Mouse (Mus musculus) skeletal muscle tissue, postnatal 0 days (tissue): ENCODE data around the gene H2afy2. TPM values are rescaled to one million over a fixed set of nuclear protein-coding genes. Genes with fewer than 3 reads are reported as not detected.

Experiments
- microRNA-seq, 2 experiments: library from miRNA; unstranded; fragments of <30 nt; microRNA quantifications; one replicate each; pipeline ENCODE4; 2016
- polyA plus RNA-seq: library from polyadenylated mRNA; unstranded; fragments of >200 nt; fragmentation: Nextera tagmentation; extraction: Ambion mirVana; gene quantifications from 2 replicates; pipeline ENCODE4 v1.2.1, GENCODE M21; 2015

Gene H2afy2
- 12.9 and 18.2 TPM in 2 replicates for polyA plus RNA-seq

GRCm38 (mm10) chr10:61783621-61784251 lies at the start of gene H2afy2:
TSS of gene H2afy2 (minus strand) at chr10:61784147.

GRCm38 (mm10) chr10:61714771-61715461 lies 69.0 kb downstream of the H2afy2 start, which contains the start of gene Aifm2:
TSS of gene Aifm2 (plus strand) at chr10:61715263.

GRCm38 (mm10) chr10:61694870-61695670 lies 88.9 kb downstream of the H2afy2 start, which contains the start of gene Tysnd1:
TSS of gene Tysnd1 (plus strand) at chr10:61695514.

Small RNA genes lying within 50 kb of the gene (microRNA-seq; reads per million reads assigned to microRNA genes)
- gene Mir5108 = 0 reads per million in 2 experiments

Other genes starting within 250 kb of the H2afy2 start
- 0.04 and 0.10 TPM in 2 replicates for gene Npffr1, start 188.7 kb downstream of the H2afy2 start, polyA plus RNA-seq
- 41.9 and 90.2 TPM in 2 replicates for gene Ppa1, start 135.6 kb downstream of the H2afy2 start, polyA plus RNA-seq
- 151 and 176 TPM in 2 replicates for gene Sar1a, start 103.8 kb downstream of the H2afy2 start, polyA plus RNA-seq
- gene Tysnd1, start 88.6 kb downstream of the H2afy2 start, polyA plus RNA-seq = 20.7 and 28.3 TPM in 2 replicates
- gene Aifm2, start 68.9 kb downstream of the H2afy2 start, polyA plus RNA-seq = 14.8 and 43.4 TPM in 2 replicates
- 1.4 and 1.6 TPM in 2 replicates for gene Col13a1, start 195.0 kb upstream of the H2afy2 start, polyA plus RNA-seq